Mouse (Mus musculus) hindbrain, embryonic 14.5 days (tissue): ENCODE data around the gene Pprc1. TPM values are rescaled to one million over a fixed set of nuclear protein-coding genes. Genes with fewer than 3 reads are reported as not detected.

Experiments
- ATAC-seq: fragments of 200-750 bp; cut with Nextera tagmentation; 2 replicates; pipeline ENCODE4 v1.8.0; 2017; ENCODE audit warnings: moderate number of reproducible peaks, mild to moderate bottlenecking, moderate TSS enrichment, moderate library complexity; ENCODE audit not compliant: low FRiP score
- DNase-seq: peaks from one replicate; pipeline ENCODE4 v3.0.0-alpha.2; 2015; ENCODE audit warnings: low spot score
- H3K27ac ChIP-seq: fragments of 300-500 bp; sonication (generic); 2 replicates; pipeline ENCODE4 v1.5.1; 2014; ENCODE audit warnings: mild to moderate bottlenecking, moderate library complexity
- H3K27me3 ChIP-seq: fragments of 300-500 bp; sonication (generic); 2 replicates; pipeline ENCODE4 v1.6.1; 2014; ENCODE audit warnings: mild to moderate bottlenecking, low read length, mixed read lengths; ENCODE audit not compliant: control insufficient read depth, insufficient read depth
- H3K36me3 ChIP-seq: fragments of 300-500 bp; sonication (generic); replicated peaks from 2 replicates; pipeline ENCODE4 v1.6.1; 2014; ENCODE audit not compliant: control insufficient read depth, insufficient read depth
- H3K4me1 ChIP-seq: fragments of 300-500 bp; sonication (generic); replicated peaks from 2 replicates; pipeline ENCODE4 v1.6.1; 2014; ENCODE audit warnings: antibody characterized with exemption, low read length, mixed read lengths; ENCODE audit not compliant: control insufficient read depth, insufficient read depth
- H3K4me2 ChIP-seq: fragments of 300-500 bp; sonication (generic); replicated peaks from 2 replicates; pipeline ENCODE4 v1.6.1; 2014; ENCODE audit warnings: mild to moderate bottlenecking, moderate library complexity
- H3K4me3 ChIP-seq: fragments of 300-500 bp; sonication (generic); replicated peaks from 2 replicates; pipeline ENCODE4 v1.5.1; 2014; ENCODE audit warnings: mild to moderate bottlenecking, low read length
- H3K9ac ChIP-seq: fragments of 300-500 bp; sonication (generic); 2 replicates; pipeline ENCODE4 v1.6.1; 2014
- H3K9me3 ChIP-seq: fragments of 300-500 bp; sonication (generic); 2 replicates; pipeline ENCODE4 v1.6.1; 2016; ENCODE audit warnings: low read length; ENCODE audit not compliant: control insufficient read depth
- WGBS: fragments of 180-500 bp; shearing (Covaris S2); extraction: QIAGEN DNeasy Blood & Tissue Kit; methylation state at CpG from one replicate; pipeline ENCODE4 v1.1.7; 2014; 5-methylcytosine and 5-hydroxymethylcytosine counted together
- polyA plus RNA-seq: library from polyadenylated mRNA; unstranded; fragments of >200 nt; fragmentation: Nextera tagmentation; extraction: Ambion mirVana; gene quantifications from 2 replicates; pipeline ENCODE4 v1.2.1, GENCODE M21; 2014

The Pprc1 gene
- polyA plus RNA-seq, 1 experiment from 2014 or later = 19.1 TPM

DNA sequence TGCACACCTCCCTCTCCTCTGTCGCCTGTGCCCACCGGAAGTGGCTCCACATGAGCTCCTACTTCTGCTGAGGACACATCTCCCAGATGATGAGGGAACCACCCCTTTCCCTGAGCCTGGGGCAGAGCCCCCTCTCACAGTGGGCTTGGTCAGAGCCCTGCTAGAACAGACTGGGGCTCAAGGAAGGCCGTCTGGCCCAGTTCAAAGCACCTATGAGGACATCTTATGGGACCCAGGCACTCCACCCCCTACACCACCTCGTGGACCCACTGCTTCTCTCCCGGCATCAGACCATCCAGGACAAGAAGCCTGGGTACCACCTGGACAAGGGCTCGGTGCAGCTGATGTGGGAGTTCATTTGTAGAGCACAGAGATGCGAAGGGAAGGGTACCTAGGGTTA, 39.0 kb upstream of the Pprc1 start:
- WGBS = 86% methylated on average over 7 of the region's 7 CpGs
- no peaks in the 10 kb centered on the region for H3K9me3 ChIP-seq
- ATAC-seq = no peak
- peaks cover 17% of the 10 kb centered on the region; the same call in 1 of the 2 replicates for H3K27me3 ChIP-seq
- H3K4me3 ChIP-seq = no peak overlapping the region
- no peak overlapping the region for H3K27ac ChIP-seq
- no peak for DNase-seq
- H3K4me1 ChIP-seq = peaks cover 13% of the 10 kb centered on the region
- H3K9ac ChIP-seq = no peak overlapping the region
- H3K36me3 ChIP-seq = no peaks in the 10 kb centered on the region
- H3K4me2 ChIP-seq = no peak overlapping the region

DNA sequence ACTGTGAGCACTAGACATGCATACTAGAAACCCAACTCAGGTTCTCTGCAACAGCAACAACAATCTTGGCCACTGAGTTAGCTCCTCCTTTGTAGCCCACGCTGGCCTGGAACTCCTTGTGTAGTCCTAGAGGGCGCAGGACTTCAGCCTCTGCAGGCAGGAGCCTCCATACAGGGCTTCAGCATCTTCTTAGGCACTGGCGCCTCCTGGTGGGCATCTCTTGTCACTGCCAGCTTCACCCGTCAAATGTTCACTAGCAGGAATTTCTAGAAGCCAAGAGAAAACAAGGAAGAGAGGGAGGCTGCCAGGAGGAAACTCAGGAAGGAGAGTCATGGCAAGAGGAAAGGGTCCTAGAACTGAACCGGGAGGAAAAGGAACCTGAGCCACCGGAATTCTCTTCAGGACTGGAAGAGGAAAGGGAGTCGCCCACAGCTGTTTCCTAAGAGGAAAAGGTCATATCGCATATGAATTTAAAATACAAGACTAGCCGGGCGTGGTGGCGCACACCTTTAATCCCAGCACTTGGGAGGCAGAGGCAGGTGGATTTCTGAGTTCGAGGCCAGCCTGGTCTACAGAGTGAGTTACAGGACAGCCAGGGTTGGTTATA, 30.0 kb upstream of the Pprc1 start:
- Histone ChIP-seq H3K4me2 (no peak overlapping the region), H3K36me3 (no peaks in the 10 kb centered on the region), H3K4me1 (no peaks in the 10 kb centered on the region), H3K4me3 (no peak overlapping the region), H3K9me3 (no peaks in the 10 kb centered on the region), H3K27ac (no peak overlapping the region), H3K27me3 (no peaks in the 10 kb centered on the region), H3K9ac (no peak overlapping the region)
- no peak; the same call in 1 of the 2 replicates for ATAC-seq
- peak; percentile 87 for DNase-seq
- WGBS = 42% methylated on average over 12 of the region's 12 CpGs

DNA sequence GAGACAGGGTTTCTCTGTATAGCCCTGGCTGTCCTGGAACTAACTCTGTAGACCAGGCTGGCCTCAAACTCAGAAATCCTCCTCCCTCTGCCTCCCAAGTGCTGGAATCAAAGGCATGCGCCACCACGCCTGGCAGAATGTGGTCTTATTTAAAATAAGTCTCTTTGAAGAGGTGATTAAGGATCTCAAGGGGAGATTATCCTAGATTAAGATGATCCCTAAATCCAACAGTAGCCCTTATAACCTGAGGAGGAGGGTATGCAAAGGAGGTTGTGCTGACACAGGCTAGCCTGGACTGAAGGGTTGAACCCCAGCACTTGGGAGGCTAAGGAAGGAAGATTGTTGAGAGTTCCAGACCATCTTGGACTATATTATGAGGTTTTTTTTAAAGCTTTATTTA, 28.7 kb upstream of the Pprc1 start:
- no peak overlapping the region for H3K27ac ChIP-seq
- no peak overlapping the region for H3K4me2 ChIP-seq

GRCm38 (mm10) chr19:46024959-46025358, 19.7 kb upstream of the Pprc1 start:
- WGBS = 84% methylated on average over 6 of the region's 6 CpGs
- no peak for ATAC-seq

More for the DNA sequence above, 28.7 kb upstream of the Pprc1 start:
- no peak for DNase-seq
- no peaks in the 10 kb centered on the region for H3K36me3 ChIP-seq
- no peak overlapping the region for H3K4me3 ChIP-seq
- no peaks in the 10 kb centered on the region for H3K27me3 ChIP-seq
- H3K9ac ChIP-seq = no peak overlapping the region
- ATAC-seq = no peak
- H3K9me3 ChIP-seq = no peaks in the 10 kb centered on the region
- 80% methylated on average over 2 of the region's 2 CpGs for WGBS
- no peaks in the 10 kb centered on the region for H3K4me1 ChIP-seq

DNA sequence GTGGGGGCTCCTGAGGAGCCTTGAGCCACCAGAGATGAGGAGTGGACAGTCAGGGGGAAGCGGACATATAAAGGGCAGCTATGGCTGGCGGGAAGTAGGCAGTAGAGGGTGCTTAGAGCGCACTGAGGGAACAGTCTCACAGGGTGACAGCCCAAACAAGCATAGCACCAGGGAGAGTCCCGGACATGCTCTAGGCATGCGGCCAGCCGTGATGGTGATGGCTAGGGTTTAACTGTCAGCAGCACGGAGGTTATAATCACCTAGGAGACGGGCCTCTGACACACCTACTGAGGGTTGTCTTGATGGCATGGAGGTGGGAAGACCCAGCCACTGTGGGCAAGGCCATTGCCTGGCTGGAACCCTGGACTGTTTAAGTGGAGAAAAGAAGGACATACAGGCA, 18.1 kb upstream of the Pprc1 start:
- ATAC-seq (no peak), DNase-seq (no peak)
- H3K4me1 ChIP-seq = no peaks in the 10 kb centered on the region
- no peak overlapping the region for H3K9ac ChIP-seq
- H3K4me2 ChIP-seq = no peak overlapping the region
- WGBS = 63% methylated on average over 8 of the region's 8 CpGs
- H3K27ac ChIP-seq = no peak overlapping the region
- H3K9me3 ChIP-seq = no peaks in the 10 kb centered on the region
- no peaks in the 10 kb centered on the region for H3K27me3 ChIP-seq
- H3K36me3 ChIP-seq = peaks cover 4% of the 10 kb centered on the region
- no peak overlapping the region for H3K4me3 ChIP-seq

More at GRCm38 (mm10) chr19:46024959-46025358, 19.7 kb upstream of the Pprc1 start:
- H3K9ac ChIP-seq = no peak overlapping the region
- no peak for DNase-seq
- H3K4me1 ChIP-seq = no peaks in the 10 kb centered on the region
- H3K4me2 ChIP-seq = no peak overlapping the region
- 0 out of 2 replicates have a peak, but pooled peaks cover 3% of the 10 kb centered on the region for H3K36me3 ChIP-seq
- H3K4me3 ChIP-seq = no peak overlapping the region
- H3K27me3 ChIP-seq = no peaks in the 10 kb centered on the region
- H3K27ac ChIP-seq = no peak overlapping the region
- H3K9me3 ChIP-seq = no peaks in the 10 kb centered on the region

GRCm38 (mm10) chr19:46028747-46029320, 15.9 kb upstream of the Pprc1 start:
- Histone ChIP-seq H3K4me2 (no peak overlapping the region), H3K27me3 (no peaks in the 10 kb centered on the region), H3K9ac (no peak overlapping the region), H3K4me3 (no peak overlapping the region), H3K36me3 (peaks cover 26% of the 10 kb centered on the region), H3K4me1 (no peaks in the 10 kb centered on the region), H3K9me3 (no peaks in the 10 kb centered on the region), H3K27ac (no peak overlapping the region)
- WGBS = 72% methylated on average over 11 of the region's 11 CpGs
- no peak for DNase-seq
- no peak for ATAC-seq

GRCm38 (mm10) chr19:46029652-46030051, 15.0 kb upstream of the Pprc1 start:
- no peak overlapping the region for H3K27ac ChIP-seq
- no peak overlapping the region for H3K4me3 ChIP-seq
- no peak for ATAC-seq
- no peak for DNase-seq
- H3K9ac ChIP-seq = no peak overlapping the region
- no peaks in the 10 kb centered on the region for H3K4me1 ChIP-seq
- 94% methylated on average over 1 of the region's 1 CpGs for WGBS
- H3K4me2 ChIP-seq = no peak overlapping the region
- no peaks in the 10 kb centered on the region for H3K27me3 ChIP-seq
- H3K9me3 ChIP-seq = no peaks in the 10 kb centered on the region
- H3K36me3 ChIP-seq = peaks cover 34% of the 10 kb centered on the region

GRCm38 (mm10) chr19:46030196-46030983, 14.3 kb upstream of the Pprc1 start:
- Histone ChIP-seq H3K27me3 (no peaks in the 10 kb centered on the region), H3K27ac (no peak overlapping the region), H3K4me1 (no peaks in the 10 kb centered on the region), H3K9ac (no peak overlapping the region), H3K36me3 (peaks cover 42% of the 10 kb centered on the region), H3K4me3 (no peak overlapping the region), H3K4me2 (no peak overlapping the region), H3K9me3 (no peaks in the 10 kb centered on the region)
- 97% methylated on average over 10 of the region's 10 CpGs for WGBS
- DNase-seq (no peak), ATAC-seq (no peak)

- H3K27ac ChIP-seq = no peak overlapping the region
- H3K36me3 ChIP-seq = peaks cover 52% of the 10 kb centered on the region
- ATAC-seq (no peak), DNase-seq (no peak)
- WGBS = 63% methylated on average over 8 of the region's 9 CpGs
- H3K27me3 ChIP-seq = no peaks in the 10 kb centered on the region
- no peak overlapping the region for H3K4me3 ChIP-seq
- H3K4me2 ChIP-seq = no peak overlapping the region
- no peaks in the 10 kb centered on the region for H3K9me3 ChIP-seq
- H3K4me1 ChIP-seq = peaks cover 4% of the 10 kb centered on the region
- no peak overlapping the region for H3K9ac ChIP-seq
Observed at GRCm38 (mm10) chr19:46031689-46032432, 12.8 kb upstream of the Pprc1 start.
